Mouse (Mus musculus) neural tube, embryonic 13.5 days (tissue): Measurements from ENCODE around the gene Phgr1. TPM values are rescaled to one million over a fixed set of nuclear protein-coding genes. Genes with fewer than 3 reads are reported as not detected.

ENCODE experiments used
- ATAC-seq: fragments of 200-750 bp; cut with Nextera tagmentation; 2 replicates; pipeline ENCODE4 v1.8.0; 2017; ENCODE audit warnings: low read depth, mild to moderate bottlenecking, moderate TSS enrichment, moderate library complexity
- H3K27ac ChIP-seq: fragments of 300-500 bp; sonication (generic); replicated peaks from 2 replicates; pipeline ENCODE4 v1.5.1; 2015; ENCODE audit warnings: moderate library complexity, mild to moderate bottlenecking, inconsistent platforms
- H3K27me3 ChIP-seq: fragments of 300-500 bp; sonication (generic); 2 replicates; pipeline ENCODE4 v1.6.1; 2015; ENCODE audit warnings: mild to moderate bottlenecking, inconsistent platforms
- H3K36me3 ChIP-seq: fragments of 300-500 bp; sonication (generic); 2 replicates; pipeline ENCODE4 v1.6.1; 2015; ENCODE audit warnings: mild to moderate bottlenecking, inconsistent platforms
- H3K4me1 ChIP-seq: fragments of 300-500 bp; sonication (generic); replicated peaks from 2 replicates; pipeline ENCODE4 v1.6.1; 2015; ENCODE audit warnings: inconsistent platforms
- H3K4me2 ChIP-seq: fragments of 300-500 bp; sonication (generic); 2 replicates; pipeline ENCODE4 v1.6.1; 2015; ENCODE audit warnings: inconsistent platforms, mild to moderate bottlenecking, moderate library complexity
- H3K4me3 ChIP-seq: fragments of 300-500 bp; sonication (generic); 2 replicates; pipeline ENCODE4 v1.5.1; 2015; ENCODE audit warnings: mild to moderate bottlenecking, inconsistent platforms
- H3K9ac ChIP-seq: fragments of 300-500 bp; sonication (generic); 2 replicates; pipeline ENCODE4 v1.6.1; 2015; ENCODE audit warnings: moderate library complexity, mild to moderate bottlenecking, inconsistent platforms
- H3K9me3 ChIP-seq: fragments of 300-500 bp; sonication (generic); 2 replicates; pipeline ENCODE4 v1.6.1; 2016; ENCODE audit warnings: inconsistent platforms
- WGBS: fragments of 180-500 bp; shearing (Covaris S2); methylation state at CpG from one replicate; pipeline ENCODE4 v1.1.7; 2015; 5-methylcytosine and 5-hydroxymethylcytosine counted together
- polyA plus RNA-seq: library from polyadenylated mRNA; unstranded; fragments of >200 nt; fragmentation: Nextera tagmentation; extraction: Ambion mirVana; gene quantifications from 2 replicates; pipeline ENCODE4 v1.2.1, GENCODE M21; 2015

The Phgr1 gene
- polyA plus RNA-seq, 1 experiment from 2014 or later = not detected

GRCm38 (mm10) chr2:118752792-118753108, 19.8 kb upstream of the Phgr1 start:
- no peak overlapping the region for H3K4me2 ChIP-seq
- H3K9ac ChIP-seq = no peak overlapping the region
- peaks cover 30% of the 10 kb centered on the region for H3K4me1 ChIP-seq
- ATAC-seq = no peak
- H3K36me3 ChIP-seq = no peaks in the 10 kb centered on the region
- H3K27ac ChIP-seq = no peak overlapping the region
- peaks cover 9% of the 10 kb centered on the region; the same call in 1 of the 2 replicates for H3K27me3 ChIP-seq
- 78% methylated on average over 4 of the region's 4 CpGs for WGBS
- no peak overlapping the region for H3K4me3 ChIP-seq
- no peaks in the 10 kb centered on the region for H3K9me3 ChIP-seq

- Histone ChIP-seq H3K4me2 (no peak overlapping the region), H3K27ac (no peak overlapping the region), H3K9me3 (no peaks in the 10 kb centered on the region), H3K9ac (no peak overlapping the region), H3K27me3 (peaks cover 12% of the 10 kb centered on the region; the same call in 1 of the 2 replicates), H3K36me3 (no peaks in the 10 kb centered on the region), H3K4me1 (peaks cover 16% of the 10 kb centered on the region), H3K4me3 (no peak overlapping the region)
- 93% methylated on average over 5 of the region's 5 CpGs for WGBS
- ATAC-seq = no peak
Observed at GRCm38 (mm10) chr2:118754143-118754542, 18.4 kb upstream of the Phgr1 start.

DNA sequence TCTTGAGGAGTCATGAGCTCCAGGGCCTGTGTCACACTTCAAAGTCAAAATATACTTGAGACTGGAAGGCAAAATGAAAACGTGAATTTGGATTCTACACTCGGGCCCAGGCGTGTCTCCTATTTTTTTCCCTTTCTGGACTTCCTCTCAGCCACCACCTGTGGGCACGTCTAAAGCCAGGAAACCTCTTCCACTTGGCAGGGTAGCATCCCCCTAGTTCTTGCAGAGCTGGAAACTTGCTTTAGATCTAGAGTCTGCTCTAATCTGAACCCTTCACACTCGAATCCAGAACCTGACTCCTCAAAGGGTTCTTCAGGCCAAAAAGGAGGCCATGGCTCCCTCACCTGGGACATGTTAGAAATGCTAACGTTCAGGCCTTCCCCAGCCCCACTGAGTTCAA, 17.2 kb upstream of the Phgr1 start:
- no peaks in the 10 kb centered on the region for H3K36me3 ChIP-seq
- peaks cover 12% of the 10 kb centered on the region; the same call in 1 of the 2 replicates for H3K27me3 ChIP-seq
- no peak overlapping the region for H3K4me2 ChIP-seq
- 89% methylated on average over 6 of the region's 6 CpGs for WGBS
- H3K4me3 ChIP-seq = no peak overlapping the region
- peaks cover 15% of the 10 kb centered on the region for H3K4me1 ChIP-seq
- ATAC-seq = no peak
- H3K9ac ChIP-seq = no peak overlapping the region
- H3K27ac ChIP-seq = no peak overlapping the region
- no peaks in the 10 kb centered on the region for H3K9me3 ChIP-seq

DNA sequence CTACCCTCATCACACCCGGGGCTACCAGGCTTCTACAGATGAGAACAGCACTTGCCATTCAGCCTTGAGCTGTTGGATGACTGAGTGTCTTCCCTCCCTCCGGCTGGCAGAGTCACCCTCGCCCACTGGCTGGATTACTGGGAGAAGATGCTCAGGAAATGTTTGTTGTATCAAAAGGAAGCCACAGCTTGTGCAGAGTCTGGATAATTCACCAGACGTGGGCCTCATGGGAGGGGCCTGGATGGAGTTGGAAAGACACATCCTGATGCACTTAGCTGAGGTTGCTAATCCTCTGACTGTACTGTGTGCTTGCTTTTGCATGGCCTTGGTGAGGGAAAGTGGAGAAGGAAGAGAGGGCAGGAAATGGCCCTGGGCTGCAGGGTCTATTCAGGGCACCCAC, 16.5 kb upstream of the Phgr1 start:
- H3K9me3 ChIP-seq = no peaks in the 10 kb centered on the region
- WGBS = 93% methylated on average over 4 of the region's 4 CpGs
- H3K4me3 ChIP-seq = no peak overlapping the region
- peaks cover 19% of the 10 kb centered on the region for H3K4me1 ChIP-seq
- H3K27me3 ChIP-seq = peaks cover 12% of the 10 kb centered on the region; the same call in 1 of the 2 replicates
- H3K36me3 ChIP-seq = no peaks in the 10 kb centered on the region
- ATAC-seq = no peak
- H3K4me2 ChIP-seq = no peak overlapping the region
- H3K27ac ChIP-seq = no peak overlapping the region
- H3K9ac ChIP-seq = no peak overlapping the region

GRCm38 (mm10) chr2:118759828-118760227, 12.7 kb upstream of the Phgr1 start:
- ATAC-seq = peak; percentile 28; the same call in 1 of the 2 replicates
- 10% methylated on average over 8 of the region's 8 CpGs for WGBS
- Histone ChIP-seq H3K9me3 (no peaks in the 10 kb centered on the region), H3K27ac (no peak overlapping the region), H3K4me3 (no peak overlapping the region), H3K27me3 (peaks cover 12% of the 10 kb centered on the region; the same call in 1 of the 2 replicates), H3K4me2 (no peak overlapping the region), H3K36me3 (no peaks in the 10 kb centered on the region), H3K4me1 (peaks cover 51% of the 10 kb centered on the region), H3K9ac (peak overlapping the region; percentile 27; the same call in 1 of the 2 replicates)

- H3K9ac ChIP-seq = peak overlapping the region; percentile 66; the same call in 1 of the 2 replicates
- no peaks in the 10 kb centered on the region for H3K9me3 ChIP-seq
- H3K36me3 ChIP-seq = no peaks in the 10 kb centered on the region
- H3K27me3 ChIP-seq = peaks cover 12% of the 10 kb centered on the region; the same call in 1 of the 2 replicates
- H3K27ac ChIP-seq = peak overlapping the region; percentile 98
- 89% methylated on average over 11 of the region's 11 CpGs for WGBS
- H3K4me2 ChIP-seq = no peak overlapping the region
- peaks cover 51% of the 10 kb centered on the region for H3K4me1 ChIP-seq
- ATAC-seq = no peak
- H3K4me3 ChIP-seq = no peak overlapping the region
Observed at GRCm38 (mm10) chr2:118760311-118761025, 12.1 kb upstream of the Phgr1 start.

DNA sequence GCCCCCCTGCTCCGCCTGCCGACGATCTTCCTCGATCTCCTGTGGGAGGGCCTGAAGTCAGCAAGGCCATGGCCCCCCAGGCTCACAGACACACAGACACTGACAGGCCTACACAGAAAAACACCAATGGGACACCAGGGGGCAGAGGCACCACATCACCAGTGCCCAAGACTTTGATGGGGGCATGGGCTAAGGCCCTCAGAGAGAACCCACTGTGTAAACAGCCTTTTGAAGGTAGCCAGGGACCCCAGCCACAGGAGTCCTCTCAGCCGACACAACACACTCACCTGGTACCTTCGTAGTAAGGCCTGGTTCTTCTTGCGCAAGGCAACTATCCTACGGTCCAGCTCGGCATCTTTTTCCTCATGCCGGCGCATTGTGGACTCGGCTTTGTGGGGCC, 11.2 kb upstream of the Phgr1 start:
- ATAC-seq = no peak

GRCm38 (mm10) chr2:118761906-118762783, 10.4 kb upstream of the Phgr1 start, which contains the start of gene Ccdc9b:
TSS of gene Ccdc9b (minus strand) at chr2:118762661.
- Histone ChIP-seq H3K4me2 (peak within 1 kb of the TSS; percentile 51), H3K9ac (peak within 1 kb of the TSS; percentile 66), H3K27me3 (peaks cover 10% of the 10 kb centered on the region; the same call in 1 of the 2 replicates), H3K9me3 (no peaks in the 10 kb centered on the region), H3K36me3 (no peaks in the 10 kb centered on the region), H3K4me1 (peaks cover 51% of the 10 kb centered on the region), H3K27ac (peak within 1 kb of the TSS; percentile 98), H3K4me3 (peak within 1 kb of the TSS; percentile 19)
- ATAC-seq = peak; percentile 80
- WGBS = 3% methylated on average over 29 of the region's 29 CpGs

More for the DNA sequence above, 11.2 kb upstream of the Phgr1 start:
- Histone ChIP-seq H3K27ac (peak overlapping the region; percentile 98), H3K36me3 (no peaks in the 10 kb centered on the region), H3K4me1 (peaks cover 51% of the 10 kb centered on the region), H3K4me3 (no peak overlapping the region), H3K27me3 (peaks cover 12% of the 10 kb centered on the region; the same call in 1 of the 2 replicates), H3K4me2 (peak overlapping the region; percentile 51), H3K9ac (peak overlapping the region; percentile 66), H3K9me3 (no peaks in the 10 kb centered on the region)
- WGBS = 82% methylated on average over 12 of the region's 12 CpGs

GRCm38 (mm10) chr2:118762784-118763148, 9.8 kb upstream of the Phgr1 start:
- WGBS = 11% methylated on average over 10 of the region's 10 CpGs
- ATAC-seq = no peak; the same call in 1 of the 2 replicates
- Histone ChIP-seq H3K36me3 (no peaks in the 10 kb centered on the region), H3K4me1 (peaks cover 51% of the 10 kb centered on the region), H3K27ac (peak overlapping the region; percentile 98), H3K9me3 (no peaks in the 10 kb centered on the region), H3K9ac (peak overlapping the region; percentile 66), H3K4me3 (peak overlapping the region; percentile 19; the same call in 1 of the 2 replicates), H3K4me2 (peak overlapping the region; percentile 51), H3K27me3 (peaks cover 8% of the 10 kb centered on the region; the same call in 1 of the 2 replicates)

DNA sequence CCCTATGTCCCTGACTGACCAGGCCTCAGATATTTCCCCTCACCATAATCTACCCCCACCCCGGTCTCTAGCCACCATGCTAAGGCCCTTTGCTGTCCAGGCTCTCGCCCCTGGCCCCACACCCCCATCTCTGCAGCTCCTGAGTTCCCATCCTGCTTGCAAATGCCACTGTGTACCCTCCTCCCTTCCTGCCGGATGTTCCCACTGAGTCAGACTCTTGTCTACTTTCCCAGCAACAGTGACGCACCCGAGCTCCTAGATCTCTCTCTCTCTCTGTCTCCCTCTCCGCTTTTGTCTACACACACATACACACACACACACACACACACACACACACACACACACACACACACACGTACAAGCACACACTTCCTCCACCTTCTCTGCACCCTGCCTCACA, 9.1 kb upstream of the Phgr1 start:
- no peak for ATAC-seq
- no peaks in the 10 kb centered on the region for H3K9me3 ChIP-seq
- H3K36me3 ChIP-seq = no peaks in the 10 kb centered on the region
- no peak overlapping the region for H3K4me3 ChIP-seq
- 0 out of 2 replicates have a peak, but pooled peaks cover 4% of the 10 kb centered on the region for H3K27me3 ChIP-seq
- no peak overlapping the region for H3K4me2 ChIP-seq
- peaks cover 51% of the 10 kb centered on the region for H3K4me1 ChIP-seq
- 66% methylated on average over 7 of the region's 7 CpGs for WGBS
- 0 out of 2 replicates have a peak overlapping the region, but pooled peaks have one; percentile 66 for H3K9ac ChIP-seq
- peak overlapping the region; percentile 98 for H3K27ac ChIP-seq

GRCm38 (mm10) chr2:118764094-118764831, 8.3 kb upstream of the Phgr1 start:
- Histone ChIP-seq H3K27ac (peak overlapping the region; percentile 38; the same call in 1 of the 2 replicates), H3K9ac (no peak overlapping the region), H3K27me3 (no peaks in the 10 kb centered on the region), H3K9me3 (no peaks in the 10 kb centered on the region), H3K36me3 (no peaks in the 10 kb centered on the region), H3K4me1 (peaks cover 51% of the 10 kb centered on the region), H3K4me3 (no peak overlapping the region), H3K4me2 (peak overlapping the region; percentile 21; the same call in 1 of the 2 replicates)
- WGBS = 25% methylated on average over 11 of the region's 11 CpGs
- no peak for ATAC-seq
